Mouse (Mus musculus): ENCODE results near the gene Clip1.

GRCm38 (mm10) chr5:123533801-123534200 is 150.6 kb downstream of the Clip1 start:
- TF ChIP-seq CTCF (IDR thresholded peaks at IDR 0.05; ENCODE audit: control insufficient read depth, insufficient read depth, insufficient replicate concordance, low read depth, low read length), result no peak
- TF ChIP-seq POLR2A (IDR thresholded peaks at IDR 0.05; ENCODE audit: control insufficient read depth, low read depth, low read length), result no peak
